Mouse (Mus musculus) ES-Bruce4 (cell line): ENCODE measurements at regions not wholly inside any gene's neighbourhood (a gene's known extent, or its start where the extent isn't known, plus 50 kb on each side); places are given as distances from the start of the nearest gene placed in this dataset.

Experiments used
- CTCF ChIP-seq: IDR thresholded peaks from one replicate; pipeline ENCODE4 v1.8.1; 2011; ENCODE audit warnings: low read depth, low read length
- EP300 ChIP-seq: IDR thresholded peaks from 2 replicates; pipeline ENCODE4 v1.6.1; 2011; ENCODE audit warnings: low read depth, low read length; ENCODE audit not compliant: insufficient read depth
- POLR2A ChIP-seq: IDR thresholded peaks from one replicate; pipeline ENCODE4 v1.8.1; 2011; ENCODE audit warnings: low read length; ENCODE audit not compliant: insufficient read depth

GRCm38 (mm10) chr9:85546226-85546625 is 202.9 kb downstream of the Ibtk start:
- no peak for TF ChIP-seq POLR2A
- TF ChIP-seq CTCF: no peak
- TF ChIP-seq EP300: no peak
